Mouse (Mus musculus): ENCODE data around the gene Ppp2r5a. TPM values are rescaled to one million over a fixed set of nuclear protein-coding genes. Genes with fewer than 3 reads are reported as not detected.

The Ppp2r5a gene
- total and polyA plus RNA-seq, 3 experiments = 40.3 to 96.7 (median 62.0) TPM

DNA sequence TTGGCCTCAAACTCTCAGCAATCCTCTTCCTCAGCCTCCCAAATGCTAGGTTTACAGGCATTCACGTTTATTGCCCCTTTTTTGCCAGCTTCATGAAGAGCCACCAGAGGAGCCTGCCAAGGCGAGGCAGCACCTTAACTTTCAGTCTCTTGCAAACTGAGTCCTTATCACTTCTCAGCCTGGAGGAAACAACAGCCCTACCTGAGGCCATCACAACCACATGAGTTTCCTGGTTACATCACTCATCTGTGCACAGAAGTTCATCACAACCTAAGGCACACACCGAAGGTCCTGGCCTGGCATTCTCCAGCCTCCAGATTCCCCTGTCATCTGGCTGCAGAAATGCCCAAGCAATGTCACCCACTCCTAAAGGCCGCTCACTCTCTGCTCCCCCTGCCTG lies 19.1 kb upstream of the Ppp2r5a start:
- Histone ChIP-seq H3K27ac (ENCODE audit: insufficient read depth, low read depth) (no peak overlapping the region), H3K79me2 (replicated peaks; ENCODE audit: control insufficient read depth, extremely low read depth, insufficient read depth, poor library complexity, severe bottlenecking) (no peaks in the 10 kb centered on the region), H3K4me3 (replicated peaks in 1 of 3; ENCODE audit: low read depth in 2 of 3, low read length in 2 of 3, poor library complexity in 1 of 3) (no peak overlapping the region), H3K9ac (ENCODE audit: insufficient read depth, low read depth) (no peak overlapping the region), H3K27me3 (replicated peaks) (no peaks in the 10 kb centered on the region), H3K36me3 (replicated peaks in 1 of 2; ENCODE audit: control insufficient read depth in 1 of 2, insufficient read depth in 1 of 2, low read length in 1 of 2) (no peaks in the 10 kb centered on the region), H3K4me1 (ENCODE audit: control insufficient read depth in 1 of 2, insufficient read depth in 2 of 2) (peaks cover 2 to 26% of the 10 kb centered on the region in 2 experiments; a peak in 3 of 4 replicates), H3K4me2 (ENCODE audit: insufficient read depth, low read depth, poor library complexity, severe bottlenecking) (no peak overlapping the region), H3K9me3 (replicated peaks; ENCODE audit: low read length) (no peaks in the 10 kb centered on the region)
- dilution Hi-C loops (cut with MboI; ENCODE audit: extremely low pct_ligation_motif_present, extremely low pct_unique_long_range_greater_than_20kb, low sequenced_read_pairs) (no loop called here), in situ Hi-C loops (cut with MboI; ENCODE audit: low pct_ligation_motif_present, low pct_unique_long_range_greater_than_20kb, low sequenced_read_pairs) (no loop called here)
- DNase-seq (ENCODE audit: extremely low read depth) = no peak
- TF ChIP-seq RCOR1 (conservative IDR thresholded peaks at IDR 0.05; ENCODE audit: low read depth, low read length) = no peak
- TF ChIP-seq KAT2A (IDR thresholded peaks at IDR 0.05; ENCODE audit: insufficient replicate concordance, low read length) = no peak
- TF ChIP-seq TBP (conservative IDR thresholded peaks at IDR 0.05; ENCODE audit: low read depth, low read length) = no peak
- no peak for TF ChIP-seq BHLHE40 (IDR thresholded peaks at IDR 0.05; ENCODE audit: low read depth, low read length)
- no peak for TF ChIP-seq ZMIZ1 (IDR thresholded peaks at IDR 0.05; ENCODE audit: low read depth, low read length)
- TF ChIP-seq SIN3A (IDR thresholded peaks at IDR 0.05; ENCODE audit: low read length) = no peak
- no peak for TF ChIP-seq E2F4 (IDR thresholded peaks at IDR 0.05; ENCODE audit: insufficient replicate concordance, low read depth, low read length)
- no peak for TF ChIP-seq NRF1 (IDR thresholded peaks at IDR 0.05; ENCODE audit: low read depth, low read length)
- no peak for TF ChIP-seq MAX (IDR thresholded peaks at IDR 0.05; ENCODE audit: low read length)
- no peak for TF ChIP-seq POLR2AphosphoS2 (IDR thresholded peaks at IDR 0.05; ENCODE audit: low read depth, low read length)
- TF ChIP-seq MEF2A (IDR thresholded peaks at IDR 0.05; ENCODE audit: borderline replicate concordance, low read depth, low read length) = no peak
- no peak for TF ChIP-seq MAZ (IDR thresholded peaks at IDR 0.05; ENCODE audit: low read depth, low read length)
- TF ChIP-seq GABPA (IDR thresholded peaks at IDR 0.05; ENCODE audit: insufficient replicate concordance, low read depth, low read length) = no peak
- no peak for TF ChIP-seq IRF4 (IDR thresholded peaks at IDR 0.05; ENCODE audit: low read depth, low read length)
- TF ChIP-seq USF2 (conservative IDR thresholded peaks at IDR 0.05; ENCODE audit: low read depth, low read length) = no peak

DNA sequence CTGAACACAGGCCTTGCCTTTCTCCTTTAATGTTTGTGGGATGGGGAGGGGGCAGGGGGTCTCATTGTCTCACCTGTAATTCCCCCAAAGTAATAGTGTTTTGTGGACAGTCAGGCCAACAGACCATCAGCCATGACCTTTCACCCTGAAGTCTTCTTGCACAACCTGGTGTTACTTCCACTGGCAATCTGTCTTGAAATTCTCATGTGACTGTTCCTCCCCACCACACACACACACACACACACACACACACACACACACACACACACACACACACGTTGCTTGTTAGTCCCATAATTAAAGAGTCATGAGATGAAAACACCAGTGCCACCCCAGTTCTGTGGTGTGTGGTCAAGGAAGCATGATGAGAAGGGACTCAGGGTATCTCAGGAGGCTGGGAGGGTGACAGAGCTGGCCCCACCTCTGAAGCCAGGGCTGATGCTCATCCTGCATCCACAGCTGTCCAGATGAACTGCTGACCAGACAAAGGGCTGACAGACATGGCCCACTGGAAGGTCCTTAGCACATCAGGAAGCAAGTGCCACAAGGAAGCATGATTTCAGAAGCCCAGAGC lies 18.4 kb upstream of the Ppp2r5a start:
- Histone ChIP-seq H3K27me3 (replicated peaks) (no peaks in the 10 kb centered on the region), H3K27ac (ENCODE audit: insufficient read depth, low read depth) (no peak overlapping the region), H3K4me2 (ENCODE audit: insufficient read depth, low read depth, poor library complexity, severe bottlenecking) (no peak overlapping the region), H3K9me3 (replicated peaks; ENCODE audit: low read length) (no peaks in the 10 kb centered on the region), H3K79me2 (replicated peaks; ENCODE audit: control insufficient read depth, extremely low read depth, insufficient read depth, poor library complexity, severe bottlenecking) (no peaks in the 10 kb centered on the region), H3K4me1 (ENCODE audit: control insufficient read depth in 1 of 2, insufficient read depth in 2 of 2) (peaks cover 9 to 33% of the 10 kb centered on the region in 2 experiments; a peak in 3 of 4 replicates), H3K9ac (ENCODE audit: insufficient read depth, low read depth) (no peak overlapping the region), H3K36me3 (replicated peaks in 1 of 2; ENCODE audit: control insufficient read depth in 1 of 2, insufficient read depth in 1 of 2, low read length in 1 of 2) (no peaks in the 10 kb centered on the region), H3K4me3 (replicated peaks in 1 of 3; ENCODE audit: low read depth in 2 of 3, low read length in 2 of 3, poor library complexity in 1 of 3) (no peak overlapping the region)
- no peak for TF ChIP-seq NELFE (IDR thresholded peaks at IDR 0.05; ENCODE audit: low read depth, low read length)
- TF ChIP-seq RCOR1 (conservative IDR thresholded peaks at IDR 0.05; ENCODE audit: low read depth, low read length) = no peak
- in situ Hi-C loops (cut with MboI; ENCODE audit: low pct_ligation_motif_present, low pct_unique_long_range_greater_than_20kb, low sequenced_read_pairs) (no loop called here), dilution Hi-C loops (cut with MboI; ENCODE audit: extremely low pct_ligation_motif_present, extremely low pct_unique_long_range_greater_than_20kb, low sequenced_read_pairs) (no loop called here)
- no peak for DNase-seq (ENCODE audit: extremely low read depth)

Data from CH12.LX (cell line).